Mouse (Mus musculus): ENCODE data around the gene Tmem191c. TPM values are rescaled to one million over a fixed set of nuclear protein-coding genes. Genes with fewer than 3 reads are reported as not detected.

Tmem191c gene
- total RNA-seq, 2 experiments from 2014 or later: 91.2 to 112 TPM

DNA sequence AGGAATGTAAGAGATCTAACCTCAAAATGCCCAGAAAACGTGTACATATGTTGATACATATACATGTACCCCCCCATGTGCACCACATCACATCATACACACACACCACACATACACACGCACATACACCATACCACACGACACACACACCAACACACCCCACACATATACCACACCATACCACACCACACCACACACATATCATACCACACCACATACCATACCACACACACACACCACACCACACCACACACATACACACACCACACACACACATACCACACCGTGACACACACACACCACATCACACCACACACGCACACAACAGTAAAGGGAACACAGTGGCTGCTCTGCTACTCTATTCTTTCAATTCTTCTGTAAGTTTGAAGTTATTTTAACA is 56.0 kb downstream of the Tmem191c start:
- DNase-seq: no peak

Other genes with a start within 250 kb of the Tmem191c start
- gene Ypel1, start 206.4 kb upstream of the Tmem191c start, total RNA-seq (2021): 10 to 100 TPM; 35.4 to 38.5 TPM
- 100 to 1,000 TPM in 1 of 2 experiments, 10 to 100 TPM in 1; 84.9 to 102 TPM for gene Ppil2, start 164.8 kb upstream of the Tmem191c start, total RNA-seq (2021)
- gene 2610318N02Rik, start 150.9 kb upstream of the Tmem191c start, total RNA-seq (2021): 1 to 10 TPM in 1 of 2 experiments, under 1 TPM in 1; 0.94 to 1.4 TPM
- gene Sdf2l1, start 143.7 kb upstream of the Tmem191c start, total RNA-seq (2021): 10 to 100 TPM; 36.6 to 52.7 TPM
- 10 to 100 TPM; 27.2 to 29.3 TPM for gene Ydjc, start 131.5 kb upstream of the Tmem191c start, total RNA-seq (2021)
- gene Ccdc116, start 128.8 kb upstream of the Tmem191c start, total RNA-seq (2021): 1 to 10 TPM; 1.5 to 1.7 TPM
- 100 to 1,000 TPM; 157 to 159 TPM for gene Ube2l3, start 73.4 kb upstream of the Tmem191c start, total RNA-seq (2021)
- gene Rimbp3, start 67.5 kb upstream of the Tmem191c start, total RNA-seq (2021): 1 to 10 TPM; 3.0 to 3.5 TPM
- 1 to 10 TPM; 4.5 to 5.9 TPM for gene Hic2, start 42.5 kb upstream of the Tmem191c start, total RNA-seq (2021)
- 1 to 10 TPM in 1 of 2 experiments, under 1 TPM in 1; 0.97 to 1.1 TPM for gene Serpind1, start 55.3 kb downstream of the Tmem191c start, total RNA-seq (2021)
- 10 to 100 TPM; 22.7 to 22.9 TPM for gene Snap29, start 129.9 kb downstream of the Tmem191c start, total RNA-seq (2021)
- gene Pi4ka, start 130.2 kb downstream of the Tmem191c start, total RNA-seq (2021): 100 to 1,000 TPM; 270 to 271 TPM
- 10 to 100 TPM; 36.7 to 41.0 TPM for gene Crkl, start 175.9 kb downstream of the Tmem191c start, total RNA-seq (2021)
- gene Aifm3, start 213.5 kb downstream of the Tmem191c start, total RNA-seq (2021): 100 to 1,000 TPM in 1 of 2 experiments, 10 to 100 TPM in 1; 99.3 to 111 TPM
- gene Lztr1, start 232.6 kb downstream of the Tmem191c start, total RNA-seq (2021): 100 to 1,000 TPM; 192 to 199 TPM